Mouse (Mus musculus) myocyte (in vitro differentiated cells): ENCODE results near the gene Mmd. TPM values are rescaled to one million over a fixed set of nuclear protein-coding genes. Genes with fewer than 3 reads are reported as not detected.

ENCODE experiments used
- H3K27me3 ChIP-seq: one replicate; pipeline ENCODE4 v1.6.1; 2011; ENCODE audit not compliant: control insufficient read depth, insufficient read depth, insufficient read length
- H3K36me3 ChIP-seq: one replicate; pipeline ENCODE4 v1.6.1; 2011; ENCODE audit not compliant: control insufficient read depth, insufficient read depth
- H3K4me2 ChIP-seq: one replicate; pipeline ENCODE4 v1.6.1; 2011; ENCODE audit warnings: low read depth, control low read depth
- H3K4me3 ChIP-seq: one replicate; pipeline ENCODE4 v1.5.1; 2011; ENCODE audit warnings: mild to moderate bottlenecking, control low read depth, moderate library complexity
- H3K79me2 ChIP-seq: one replicate; pipeline ENCODE4 v1.6.1; 2011; ENCODE audit not compliant: control insufficient read depth, insufficient read depth
- H3ac ChIP-seq: one replicate; pipeline ENCODE4 v1.6.1; 2011; ENCODE audit not compliant: control insufficient read depth, insufficient read length
- CEBPB ChIP-seq: IDR thresholded peaks from 2 replicates; pipeline ENCODE4 v1.6.1; 2011; ENCODE audit warnings: mild to moderate bottlenecking, moderate library complexity; ENCODE audit not compliant: poor library complexity, insufficient read depth, severe bottlenecking
- E2F4 ChIP-seq: IDR thresholded peaks from one replicate; pipeline ENCODE4 v1.6.1; 2011; ENCODE audit warnings: mild to moderate bottlenecking, control low read depth, moderate library complexity; ENCODE audit not compliant: insufficient read depth
- MAX ChIP-seq: IDR thresholded peaks from one replicate; pipeline ENCODE4 v1.6.1; 2011; ENCODE audit warnings: low read depth, mild to moderate bottlenecking, control low read depth
- MYOD1 ChIP-seq, 3 experiments: IDR thresholded peaks; one replicate each; pipeline ENCODE4 v1.6.1; 2011; ENCODE audit warnings: control low read depth in 2 of 3, low read depth in 2 of 3, mild to moderate bottlenecking in 2 of 3, moderate library complexity in 1 of 3; ENCODE audit not compliant: insufficient read length in 2 of 3, control insufficient read depth in 1 of 3
- MYOG ChIP-seq, 3 experiments: IDR thresholded peaks; one replicate each; pipeline ENCODE4 v1.6.1; 2011; ENCODE audit warnings: control low read depth in 2 of 3, low read depth in 2 of 3, mild to moderate bottlenecking in 2 of 3; ENCODE audit not compliant: insufficient read length in 2 of 3, control insufficient read depth in 1 of 3, insufficient read depth in 1 of 3
- POLR2A ChIP-seq: IDR thresholded peaks from one replicate; pipeline ENCODE4 v1.6.1; 2011; ENCODE audit warnings: low read depth, mild to moderate bottlenecking, control low read depth, moderate library complexity; ENCODE audit not compliant: insufficient read length
- POLR2AphosphoS2 ChIP-seq: IDR thresholded peaks from one replicate; pipeline ENCODE4 v1.6.1; 2011; ENCODE audit warnings: low read depth, control low read depth; ENCODE audit not compliant: insufficient read length
- REST ChIP-seq: IDR thresholded peaks from one replicate; pipeline ENCODE4 v1.6.1; 2011; ENCODE audit warnings: mild to moderate bottlenecking, control low read depth, moderate library complexity; ENCODE audit not compliant: insufficient read depth, insufficient read length
- SRF ChIP-seq: IDR thresholded peaks from one replicate; pipeline ENCODE4 v1.6.1; 2011; ENCODE audit warnings: low read depth; ENCODE audit not compliant: control insufficient read depth, insufficient read length
- TCF12 ChIP-seq: IDR thresholded peaks from one replicate; pipeline ENCODE4 v1.6.1; 2011; ENCODE audit warnings: mild to moderate bottlenecking, control low read depth; ENCODE audit not compliant: poor library complexity, insufficient read depth, severe bottlenecking
- TCF3 ChIP-seq: IDR thresholded peaks from one replicate; pipeline ENCODE4 v1.6.1; 2011; ENCODE audit warnings: low read depth, control low read depth; ENCODE audit not compliant: insufficient read length
- USF1 ChIP-seq: IDR thresholded peaks from one replicate; pipeline ENCODE4 v1.6.1; 2011; ENCODE audit warnings: low read depth, mild to moderate bottlenecking, control low read depth, moderate library complexity
- polyA plus RNA-seq: library from polyadenylated mRNA; unstranded; fragments of >200 nt; fragmentation: generic; extraction: Trizol; gene quantifications from one replicate; pipeline ENCODE4 v1.2.1, GENCODE M21; 2012; ENCODE audit warnings: missing spikeins

Mmd gene
- polyA plus RNA-seq, 1 experiment, result 36.0 TPM

DNA sequence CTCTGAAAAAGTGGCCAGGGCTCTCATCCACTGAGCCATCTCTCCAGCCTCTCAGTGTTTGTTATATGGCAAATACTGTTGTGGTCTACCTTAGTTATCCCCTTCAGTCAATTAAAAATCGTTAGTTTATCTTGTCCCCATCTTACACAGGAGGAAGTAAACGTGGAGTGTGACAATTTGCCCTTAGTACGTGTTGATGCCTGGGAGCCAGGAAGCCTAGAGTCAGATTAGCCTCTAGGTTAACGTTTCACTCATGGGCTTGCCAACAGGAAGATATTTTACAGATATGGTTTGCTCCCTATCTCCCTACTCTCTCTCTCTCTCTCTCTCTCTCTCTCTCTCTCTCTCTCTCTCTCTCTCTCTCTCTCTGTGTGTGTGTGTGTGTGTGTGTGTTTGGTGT, 33.9 kb downstream of the Mmd start:
- H3K4me3 ChIP-seq, result no peak overlapping the region
- H3ac ChIP-seq, result no peak overlapping the region
- no peaks in the 10 kb centered on the region for H3K79me2 ChIP-seq
- no peak for TF ChIP-seq SRF
- no peak for TF ChIP-seq POLR2A
- no peak for TF ChIP-seq REST
- H3K36me3 ChIP-seq, result no peaks in the 10 kb centered on the region
- no peak overlapping the region for H3K4me2 ChIP-seq
- no peaks in the 10 kb centered on the region for H3K27me3 ChIP-seq

DNA sequence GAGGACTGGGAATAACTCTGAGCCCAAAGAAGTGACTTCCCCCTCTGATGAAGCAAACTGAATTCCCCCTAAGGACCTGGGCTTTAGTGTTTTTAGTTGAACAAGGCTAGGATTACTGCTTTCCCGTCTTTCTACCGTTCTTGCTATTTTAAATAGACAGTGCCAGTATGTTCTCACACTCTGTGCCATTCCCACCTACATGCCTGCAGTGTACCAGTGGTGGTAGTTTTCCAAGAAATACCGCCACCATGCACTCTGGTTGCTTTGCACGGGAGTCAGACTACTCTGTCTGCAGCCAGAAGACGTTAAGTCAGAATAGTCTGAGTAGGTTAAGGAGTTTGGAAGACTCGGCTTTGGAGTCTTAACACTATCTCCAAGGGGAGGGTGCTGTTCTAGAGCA, 34.3 kb downstream of the Mmd start:
- Histone ChIP-seq H3K4me3 (no peak overlapping the region), H3K4me2 (no peak overlapping the region), H3K79me2 (no peaks in the 10 kb centered on the region), H3ac (no peak overlapping the region), H3K27me3 (no peaks in the 10 kb centered on the region), H3K36me3 (no peaks in the 10 kb centered on the region)
- TF ChIP-seq USF1 (no peak), SRF (no peak), TCF12 (no peak), MYOD1 (IDR thresholded peaks at IDR 0.05; ENCODE audit: control insufficient read depth in 1 of 3, insufficient read length in 2 of 3, low read depth in 2 of 3) (no peak), POLR2A (no peak), MYOG (IDR thresholded peaks at IDR 0.05; ENCODE audit: control insufficient read depth in 1 of 3, insufficient read depth in 1 of 3, insufficient read length in 2 of 3, low read depth in 2 of 3) (no peak), REST (no peak), E2F4 (no peak), CEBPB (no peak), MAX (no peak)

DNA sequence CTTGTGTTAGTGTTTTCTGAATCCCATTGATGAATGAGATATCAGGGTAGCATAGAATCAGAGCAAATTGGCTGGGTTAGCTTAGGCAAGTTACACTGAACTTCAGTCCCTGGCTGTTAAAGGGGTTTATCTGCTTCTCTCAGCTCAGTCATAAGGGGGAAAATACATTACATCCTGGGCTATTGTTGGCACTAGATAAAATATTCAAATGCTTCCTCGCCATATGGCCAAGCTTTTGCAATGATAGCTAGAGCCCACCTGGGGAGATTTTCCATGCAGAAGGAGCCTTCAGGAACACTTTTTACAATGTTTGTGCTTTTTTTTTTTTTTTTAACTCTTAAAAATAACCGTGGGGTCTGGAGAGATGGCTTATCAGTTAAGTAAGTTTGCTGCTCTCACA, 34.8 kb downstream of the Mmd start:
- no peaks in the 10 kb centered on the region for H3K79me2 ChIP-seq
- no peaks in the 10 kb centered on the region for H3K36me3 ChIP-seq
- no peaks in the 10 kb centered on the region for H3K27me3 ChIP-seq
- no peak overlapping the region for H3ac ChIP-seq
- no peak overlapping the region for H3K4me2 ChIP-seq
- no peak for TF ChIP-seq SRF
- no peak for TF ChIP-seq TCF12
- no peak for TF ChIP-seq USF1
- no peak for TF ChIP-seq POLR2AphosphoS2
- no peak for TF ChIP-seq E2F4
- TF ChIP-seq REST, result no peak
- TF ChIP-seq MYOG (IDR thresholded peaks at IDR 0.05; ENCODE audit: control insufficient read depth in 1 of 3, insufficient read depth in 1 of 3, insufficient read length in 2 of 3, low read depth in 2 of 3), result no peak
- TF ChIP-seq POLR2A, result no peak
- no peak for TF ChIP-seq CEBPB
- no peak for TF ChIP-seq TCF3
- no peak for TF ChIP-seq MYOD1 (IDR thresholded peaks at IDR 0.05; ENCODE audit: control insufficient read depth in 1 of 3, insufficient read length in 2 of 3, low read depth in 2 of 3)
- no peak for TF ChIP-seq MAX
- no peak overlapping the region for H3K4me3 ChIP-seq

DNA sequence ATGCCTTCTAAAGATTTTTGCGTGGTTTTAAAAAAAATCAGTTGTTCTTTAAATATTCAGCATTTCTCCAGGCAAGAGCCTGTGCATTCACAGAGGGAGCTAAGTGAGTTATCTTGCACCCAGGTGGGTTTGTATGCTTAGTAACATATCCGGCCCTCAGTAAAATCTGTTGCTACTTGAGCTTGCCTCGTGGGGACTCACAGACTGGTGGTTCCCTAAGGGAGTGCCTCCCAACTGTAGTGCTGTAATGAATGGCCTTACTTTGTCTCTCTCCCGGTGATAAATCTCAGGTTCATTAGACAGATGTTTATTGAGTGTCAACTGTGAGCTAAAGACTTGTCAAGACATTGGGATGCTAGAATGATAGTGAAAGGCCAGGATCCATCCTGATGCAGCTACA, 35.4 kb downstream of the Mmd start:
- Histone ChIP-seq H3K4me2 (no peak overlapping the region), H3K4me3 (no peak overlapping the region), H3K36me3 (no peaks in the 10 kb centered on the region), H3K79me2 (no peaks in the 10 kb centered on the region), H3ac (no peak overlapping the region), H3K27me3 (no peaks in the 10 kb centered on the region)
- TF ChIP-seq MYOD1 (IDR thresholded peaks at IDR 0.05; ENCODE audit: control insufficient read depth in 1 of 3, insufficient read length in 2 of 3, low read depth in 2 of 3), result no peak
- TF ChIP-seq CEBPB, result no peak
- no peak for TF ChIP-seq REST
- no peak for TF ChIP-seq TCF3
- no peak for TF ChIP-seq USF1

DNA sequence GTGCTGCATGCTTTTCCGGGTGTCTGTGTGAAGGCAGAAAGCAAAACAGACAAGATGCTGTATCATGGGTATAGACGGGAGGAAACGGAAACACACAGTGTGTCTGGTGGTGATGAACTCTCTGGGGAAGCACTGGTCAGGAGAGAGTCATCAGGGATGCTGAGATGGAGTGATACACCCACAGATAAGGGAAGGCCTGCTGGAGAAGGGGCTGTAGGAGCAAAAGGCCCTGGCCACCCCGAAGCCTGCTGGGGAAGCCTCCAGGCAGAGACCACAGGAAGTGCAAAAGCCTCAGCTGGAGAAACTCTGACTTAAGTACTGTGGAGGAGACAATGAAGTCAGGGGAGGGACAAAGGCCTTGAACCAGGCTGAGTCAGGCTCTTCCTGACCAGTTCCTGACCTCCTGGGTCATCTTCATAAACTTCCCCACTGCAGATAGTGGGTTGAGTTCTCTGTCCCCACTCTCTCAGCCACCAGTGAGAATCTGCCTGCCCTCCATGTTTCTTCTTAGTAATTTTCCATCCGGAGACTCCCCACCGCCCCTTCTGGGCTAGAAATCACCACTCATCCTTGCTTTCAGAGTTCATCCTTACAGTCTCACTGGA, 37.4 kb downstream of the Mmd start:
- H3K4me2 ChIP-seq, result peak overlapping the region; percentile 46
- TF ChIP-seq E2F4, result no peak
- no peak for TF ChIP-seq POLR2AphosphoS2
- no peaks in the 10 kb centered on the region for H3K27me3 ChIP-seq
- H3K79me2 ChIP-seq, result no peaks in the 10 kb centered on the region
- no peaks in the 10 kb centered on the region for H3K36me3 ChIP-seq
- no peak overlapping the region for H3ac ChIP-seq
- no peak overlapping the region for H3K4me3 ChIP-seq
